Mouse (Mus musculus): ENCODE measurements around the gene Cdk12. TPM values are rescaled to one million over a fixed set of nuclear protein-coding genes. Genes with fewer than 3 reads are reported as not detected.

Gene Cdk12
- total and polyA plus RNA-seq, 2 experiments from 2014 or later, result 5.8 to 28.5 TPM

DNA sequence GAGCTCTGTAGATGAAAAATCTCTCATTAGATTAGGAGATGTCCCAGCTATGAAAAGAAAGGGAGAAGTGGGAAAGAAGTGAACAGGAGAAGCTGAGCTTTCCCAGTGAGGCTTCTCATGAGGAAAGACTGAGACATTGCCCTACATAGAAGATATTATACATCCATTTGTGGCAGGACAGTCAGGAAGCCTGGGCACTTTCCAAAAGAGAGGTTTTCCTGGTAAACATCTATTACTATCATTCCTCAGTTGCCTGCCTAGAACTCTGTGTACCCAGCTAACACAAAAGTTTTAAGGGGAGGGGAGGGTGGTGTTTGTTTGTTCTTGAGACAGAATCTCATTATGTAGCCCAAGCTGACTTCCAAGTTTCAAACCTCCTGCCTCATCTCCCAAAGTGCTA is 67.6 kb downstream of the Cdk12 start:
- peaks cover 40% of the 10 kb centered on the region; the same call in 1 of the 2 replicates for H3K36me3 ChIP-seq (ENCODE audit: insufficient read depth, low read length)
- TF ChIP-seq CTCF (IDR thresholded peaks at IDR 0.05; ENCODE audit: low read depth), result no peak
- H3K27ac ChIP-seq, result no peak overlapping the region

DNA sequence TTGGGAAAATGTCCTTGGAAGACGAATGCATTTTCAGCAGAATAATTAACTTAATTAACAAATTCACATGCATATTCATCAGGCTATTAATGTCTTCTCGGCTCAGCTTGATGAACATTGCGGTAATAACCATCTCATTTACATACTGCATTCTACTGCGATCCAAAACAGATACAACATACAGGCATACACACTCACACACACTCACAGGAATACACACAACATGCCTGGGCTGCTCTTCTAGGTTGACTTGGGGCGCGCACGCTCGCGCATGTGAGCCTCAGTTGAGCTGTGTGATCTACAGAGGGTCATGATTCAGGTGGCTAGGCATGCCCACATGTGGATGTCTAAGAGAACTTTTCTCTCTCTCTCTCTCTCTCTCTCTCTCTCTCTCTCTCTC is 80.9 kb downstream of the Cdk12 start:
- DNase-seq (ENCODE audit: low spot score) (peak; percentile 58), ATAC-seq (peak; percentile 52)
- no peak for TF ChIP-seq CTCF (IDR thresholded peaks at IDR 0.05; ENCODE audit: low read depth)
- Histone ChIP-seq H3K36me3 (ENCODE audit: insufficient read depth, low read length) (peaks cover 8% of the 10 kb centered on the region; the same call in 1 of the 2 replicates), H3K9me3 (ENCODE audit: low read length) (no peaks in the 10 kb centered on the region), H3K4me3 (ENCODE audit: low read length) (no peak overlapping the region), H3K27ac (peak overlapping the region; percentile 67; the same call in 1 of the 2 replicates), H3K4me2 (ENCODE audit: low read depth, low read length) (peak overlapping the region; percentile 30; the same call in 1 of the 2 replicates), H3K27me3 (ENCODE audit: insufficient read depth, low read length) (no peaks in the 10 kb centered on the region), H3K4me1 (ENCODE audit: insufficient read depth, low read length) (peaks cover 8% of the 10 kb centered on the region; the same call in 1 of the 2 replicates), H3K9ac (replicated peaks; ENCODE audit: low read length) (no peak overlapping the region)
- 10% methylated on average over 9 of the region's 9 CpGs for WGBS

More for the DNA sequence above, 67.6 kb downstream of the Cdk12 start:
- Histone ChIP-seq H3K9me3 (ENCODE audit: low read length) (no peaks in the 10 kb centered on the region), H3K4me1 (ENCODE audit: insufficient read depth, low read length) (no peaks in the 10 kb centered on the region), H3K9ac (replicated peaks; ENCODE audit: low read length) (no peak overlapping the region), H3K4me3 (ENCODE audit: low read length) (no peak overlapping the region), H3K4me2 (ENCODE audit: low read depth, low read length) (no peak overlapping the region), H3K27me3 (ENCODE audit: insufficient read depth, low read length) (no peaks in the 10 kb centered on the region)
- DNase-seq (ENCODE audit: low spot score) (no peak), ATAC-seq (no peak)

DNA sequence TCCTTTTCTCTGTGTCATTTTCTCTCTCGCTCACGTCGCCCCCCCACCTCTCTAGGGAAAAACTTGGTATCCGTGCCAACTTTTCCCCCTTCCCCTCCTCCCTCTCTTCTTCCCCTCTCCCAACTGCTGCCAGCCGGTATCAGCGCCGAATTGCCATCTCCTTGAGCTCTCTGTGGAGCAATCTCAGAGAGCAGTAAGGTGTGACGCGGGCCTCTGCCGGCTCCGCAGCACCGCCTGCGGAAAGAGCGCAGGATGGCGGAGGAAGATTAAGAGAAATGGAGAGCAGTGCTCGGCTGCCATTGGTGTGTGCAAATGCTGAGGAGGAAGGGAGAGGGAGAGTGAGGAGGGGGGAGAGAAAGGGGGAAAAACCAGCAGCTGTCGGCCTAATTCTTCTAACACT is 81.4 kb downstream of the Cdk12 start:
- peak overlapping the region; percentile 49 for H3K4me2 ChIP-seq (ENCODE audit: low read depth, low read length)
- ATAC-seq (peak; percentile 85), DNase-seq (ENCODE audit: low spot score) (peak; percentile 84)
- H3K27me3 ChIP-seq (ENCODE audit: insufficient read depth, low read length), result no peaks in the 10 kb centered on the region
- peaks cover 3% of the 10 kb centered on the region; the same call in 1 of the 2 replicates for H3K36me3 ChIP-seq (ENCODE audit: insufficient read depth, low read length)
- peak overlapping the region; percentile 21 for H3K4me3 ChIP-seq (ENCODE audit: low read length)
- WGBS, result 2% methylated on average over 16 of the region's 17 CpGs
- H3K27ac ChIP-seq, result peak overlapping the region; percentile 79
- H3K9me3 ChIP-seq (ENCODE audit: low read length), result no peaks in the 10 kb centered on the region
- peak; percentile 51 for TF ChIP-seq CTCF (IDR thresholded peaks at IDR 0.05; ENCODE audit: low read depth)
- H3K4me1 ChIP-seq (ENCODE audit: insufficient read depth, low read length), result peaks cover 8% of the 10 kb centered on the region; the same call in 1 of the 2 replicates
- peak overlapping the region; percentile 19; the same call in 1 of the 2 replicates for H3K9ac ChIP-seq (replicated peaks; ENCODE audit: low read length)

DNA sequence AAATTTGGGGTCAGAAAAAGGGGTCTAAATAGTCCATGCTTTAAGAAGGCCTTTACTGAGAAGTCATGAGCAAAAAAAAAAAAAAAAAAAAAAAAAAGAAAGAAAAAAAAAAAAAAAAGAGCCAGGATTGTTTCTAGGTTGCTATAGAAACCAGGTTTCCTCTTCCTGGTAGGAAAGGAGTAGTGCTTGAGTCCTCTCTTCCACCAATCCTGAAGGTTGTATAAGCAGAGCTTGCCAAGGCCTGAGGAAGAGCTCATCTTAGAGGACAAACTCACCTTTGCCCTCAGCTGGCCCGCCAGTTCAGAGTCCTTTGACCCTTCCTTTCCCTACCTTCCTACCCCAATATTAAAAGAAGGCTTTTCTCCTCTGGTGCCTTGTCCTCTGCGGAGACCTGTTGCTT is 82.5 kb downstream of the Cdk12 start:
- TF ChIP-seq CTCF (IDR thresholded peaks at IDR 0.05; ENCODE audit: low read depth), result no peak
- Histone ChIP-seq H3K4me2 (ENCODE audit: low read depth, low read length) (no peak overlapping the region), H3K9me3 (ENCODE audit: low read length) (no peaks in the 10 kb centered on the region), H3K36me3 (ENCODE audit: insufficient read depth, low read length) (no peaks in the 10 kb centered on the region), H3K9ac (replicated peaks; ENCODE audit: low read length) (no peak overlapping the region), H3K27me3 (ENCODE audit: insufficient read depth, low read length) (no peaks in the 10 kb centered on the region), H3K27ac (peak overlapping the region; percentile 42; the same call in 1 of the 2 replicates), H3K4me3 (ENCODE audit: low read length) (no peak overlapping the region), H3K4me1 (ENCODE audit: insufficient read depth, low read length) (peaks cover 18% of the 10 kb centered on the region; the same call in 1 of the 2 replicates)
- DNase-seq (ENCODE audit: low spot score), result peak; percentile 43
- WGBS, result 38% methylated on average over 2 of the region's 2 CpGs
- ATAC-seq, result no peak

DNA sequence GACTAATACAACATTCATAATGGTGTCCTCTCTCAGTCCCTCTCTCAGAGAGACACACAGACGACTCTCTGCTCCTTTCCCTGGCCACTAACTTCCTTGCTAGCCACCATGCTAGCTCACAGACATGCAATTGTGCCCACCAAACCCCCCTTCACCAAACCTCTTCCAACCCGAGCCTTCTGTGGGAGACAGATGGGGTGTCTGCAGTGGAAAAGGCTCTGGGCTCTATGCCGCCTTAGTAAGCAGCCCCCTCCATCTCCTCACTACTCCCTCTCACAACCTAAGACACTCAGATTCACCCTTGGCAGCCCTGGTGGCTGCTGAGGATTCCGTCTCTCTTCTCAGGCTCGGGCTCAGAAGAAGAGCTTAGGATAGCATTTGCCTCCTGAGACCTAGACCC is 84.7 kb downstream of the Cdk12 start:
- H3K9ac ChIP-seq (replicated peaks; ENCODE audit: low read length), result no peak overlapping the region
- H3K36me3 ChIP-seq (ENCODE audit: insufficient read depth, low read length), result no peaks in the 10 kb centered on the region
- H3K4me1 ChIP-seq (ENCODE audit: insufficient read depth, low read length), result peaks cover 25% of the 10 kb centered on the region; the same call in 1 of the 2 replicates
- WGBS, result 22% methylated on average over 5 of the region's 5 CpGs
- no peaks in the 10 kb centered on the region for H3K9me3 ChIP-seq (ENCODE audit: low read length)
- no peak for TF ChIP-seq CTCF (IDR thresholded peaks at IDR 0.05; ENCODE audit: low read depth)
- H3K4me2 ChIP-seq (ENCODE audit: low read depth, low read length), result no peak overlapping the region
- H3K4me3 ChIP-seq (ENCODE audit: low read length), result no peak overlapping the region
- DNase-seq (ENCODE audit: low spot score) (peak; percentile 35), ATAC-seq (no peak)
- H3K27me3 ChIP-seq (ENCODE audit: insufficient read depth, low read length), result no peaks in the 10 kb centered on the region
- peak overlapping the region; percentile 11; the same call in 1 of the 2 replicates for H3K27ac ChIP-seq

DNA sequence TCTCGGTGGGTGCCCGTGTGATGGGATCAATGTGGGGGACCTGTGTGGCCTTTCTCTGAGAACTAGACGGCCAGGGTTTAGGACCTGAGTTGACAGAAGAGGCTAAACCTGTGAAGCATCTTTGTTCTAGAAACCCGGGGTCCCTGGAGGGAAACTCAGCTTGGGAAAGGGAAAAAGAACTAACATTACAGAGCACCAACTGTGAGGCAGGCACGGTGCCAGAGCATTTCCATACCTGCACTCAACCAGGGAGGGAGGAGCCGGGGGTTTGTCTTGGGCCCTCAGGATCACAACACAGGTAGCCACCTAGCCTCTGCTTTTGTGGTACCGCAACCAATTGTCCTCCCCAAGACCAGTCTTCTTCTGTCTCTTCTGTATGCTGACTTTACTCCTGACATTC is 85.1 kb downstream of the Cdk12 start:
- Histone ChIP-seq H3K4me1 (ENCODE audit: insufficient read depth, low read length) (peaks cover 25% of the 10 kb centered on the region; the same call in 1 of the 2 replicates), H3K4me2 (ENCODE audit: low read depth, low read length) (no peak overlapping the region), H3K27me3 (ENCODE audit: insufficient read depth, low read length) (no peaks in the 10 kb centered on the region), H3K9ac (replicated peaks; ENCODE audit: low read length) (no peak overlapping the region), H3K36me3 (ENCODE audit: insufficient read depth, low read length) (no peaks in the 10 kb centered on the region), H3K9me3 (ENCODE audit: low read length) (no peaks in the 10 kb centered on the region), H3K27ac (0 out of 2 replicates have a peak overlapping the region, but pooled peaks have one; percentile 11), H3K4me3 (ENCODE audit: low read length) (no peak overlapping the region)
- ATAC-seq, result no peak
- 34% methylated on average over 7 of the region's 7 CpGs for WGBS
- DNase-seq (ENCODE audit: low spot score), result no peak
- no peak for TF ChIP-seq CTCF (IDR thresholded peaks at IDR 0.05; ENCODE audit: low read depth)

DNA sequence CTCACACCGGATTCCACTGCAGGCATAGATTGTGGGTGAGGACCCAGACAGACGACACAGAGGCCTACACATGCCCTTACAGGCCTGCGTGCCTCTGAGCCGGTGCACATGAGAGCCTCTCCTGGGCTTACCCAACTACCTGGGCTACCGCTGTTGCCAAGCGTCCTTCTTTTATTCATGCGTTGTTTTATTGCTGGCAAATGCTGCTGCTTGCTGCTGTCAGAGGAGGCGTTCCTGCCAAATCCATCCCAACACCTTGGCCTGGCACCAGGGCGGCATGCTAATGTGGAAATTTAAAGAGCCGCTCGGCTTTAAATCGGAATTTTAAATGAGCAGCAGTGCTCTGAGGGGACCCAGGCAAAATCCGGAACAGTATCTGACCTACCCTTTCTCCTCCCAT is 87.0 kb downstream of the Cdk12 start:
- 22% methylated on average over 13 of the region's 13 CpGs for WGBS
- peak overlapping the region; percentile 16; the same call in 1 of the 2 replicates for H3K27ac ChIP-seq
- ATAC-seq, result no peak
- H3K9me3 ChIP-seq (ENCODE audit: low read length), result no peaks in the 10 kb centered on the region
- DNase-seq (ENCODE audit: low spot score), result peak; percentile 74
- H3K4me3 ChIP-seq (ENCODE audit: low read length), result no peak overlapping the region
- no peak for TF ChIP-seq CTCF (IDR thresholded peaks at IDR 0.05; ENCODE audit: low read depth)
- H3K4me2 ChIP-seq (ENCODE audit: low read depth, low read length), result no peak overlapping the region
- no peak overlapping the region for H3K9ac ChIP-seq (replicated peaks; ENCODE audit: low read length)
- no peaks in the 10 kb centered on the region for H3K36me3 ChIP-seq (ENCODE audit: insufficient read depth, low read length)
- H3K4me1 ChIP-seq (ENCODE audit: insufficient read depth, low read length), result peaks cover 27% of the 10 kb centered on the region
- H3K27me3 ChIP-seq (ENCODE audit: insufficient read depth, low read length), result no peaks in the 10 kb centered on the region

Data from hindbrain, postnatal 0 days (tissue).